Mouse (Mus musculus) forebrain, embryonic 16.5 days (tissue): ENCODE results near the gene Figla. TPM values are rescaled to one million over a fixed set of nuclear protein-coding genes. Genes with fewer than 3 reads are reported as not detected.

ENCODE experiments used
- ATAC-seq: fragments of 200-750 bp; cut with Nextera tagmentation; 2 replicates; pipeline ENCODE4 v1.8.0; 2017; ENCODE audit warnings: mild to moderate bottlenecking, moderate library complexity
- H3K27ac ChIP-seq: fragments of 300-500 bp; sonication (generic); 2 replicates; pipeline ENCODE4 v1.5.1; 2014; ENCODE audit warnings: low read length, control low read depth
- H3K27me3 ChIP-seq: fragments of 300-500 bp; sonication (generic); replicated peaks from 2 replicates; pipeline ENCODE4 v1.6.1; 2014; ENCODE audit warnings: low read length; ENCODE audit not compliant: control insufficient read depth, insufficient read depth
- H3K36me3 ChIP-seq: fragments of 300-500 bp; sonication (generic); 2 replicates; pipeline ENCODE4 v1.6.1; 2014; ENCODE audit not compliant: control insufficient read depth, insufficient read depth
- H3K4me1 ChIP-seq: fragments of 300-500 bp; sonication (generic); replicated peaks from 2 replicates; pipeline ENCODE4 v1.6.1; 2014; ENCODE audit warnings: low read length; ENCODE audit not compliant: control insufficient read depth, insufficient read depth
- H3K4me2 ChIP-seq: fragments of 300-500 bp; sonication (generic); 2 replicates; pipeline ENCODE4 v1.6.1; 2014; ENCODE audit warnings: mild to moderate bottlenecking, low read length, control low read depth
- H3K4me3 ChIP-seq: fragments of 300-500 bp; sonication (generic); replicated peaks from 2 replicates; pipeline ENCODE4 v1.5.1; 2014; ENCODE audit warnings: mild to moderate bottlenecking, low read length, control low read depth
- H3K9ac ChIP-seq: fragments of 300-500 bp; sonication (generic); replicated peaks from 2 replicates; pipeline ENCODE4 v1.6.1; 2014; ENCODE audit warnings: low read depth, low read length, control low read depth
- H3K9me3 ChIP-seq: fragments of 300-500 bp; sonication (generic); 2 replicates; pipeline ENCODE4 v1.6.1; 2016; ENCODE audit warnings: low read length; ENCODE audit not compliant: control insufficient read depth
- WGBS: fragments of 180-500 bp; shearing (Covaris S2); extraction: QIAGEN DNeasy Blood & Tissue Kit; methylation state at CpG from one replicate; pipeline ENCODE4 v1.1.7; 2014; 5-methylcytosine and 5-hydroxymethylcytosine counted together
- polyA plus RNA-seq: library from polyadenylated mRNA; unstranded; fragments of >200 nt; fragmentation: Nextera tagmentation; extraction: Ambion mirVana; gene quantifications from 2 replicates; pipeline ENCODE4 v1.2.1, GENCODE M21; 2015

Figla gene
- polyA plus RNA-seq, 1 experiment from 2014 or later: not detected

- no peak overlapping the region for H3K4me3 ChIP-seq
- no peaks in the 10 kb centered on the region for H3K27me3 ChIP-seq
- ATAC-seq: no peak
- H3K36me3 ChIP-seq: no peaks in the 10 kb centered on the region
- H3K4me2 ChIP-seq: no peak overlapping the region
- no peaks in the 10 kb centered on the region for H3K9me3 ChIP-seq
- H3K27ac ChIP-seq: no peak overlapping the region
- peaks cover 24% of the 10 kb centered on the region for H3K4me1 ChIP-seq
- no peak overlapping the region for H3K9ac ChIP-seq
- 88% methylated on average over 8 of the region's 8 CpGs for WGBS
These were observed 10.8 kb downstream of the Figla start for GRCm38 (mm10) chr6:86026632-86027292.

- 57% methylated on average over 2 of the region's 2 CpGs for WGBS
- H3K4me3 ChIP-seq: peak overlapping the region; percentile 53
- H3K27me3 ChIP-seq: no peaks in the 10 kb centered on the region
- H3K27ac ChIP-seq: peak overlapping the region; percentile 98
- no peaks in the 10 kb centered on the region for H3K36me3 ChIP-seq
- H3K4me1 ChIP-seq: peaks cover 37% of the 10 kb centered on the region
- no peaks in the 10 kb centered on the region for H3K9me3 ChIP-seq
- peak overlapping the region; percentile 81 for H3K9ac ChIP-seq
- ATAC-seq: peak; percentile 34
- H3K4me2 ChIP-seq: peak overlapping the region; percentile 77
These were observed 12.2 kb downstream of the Figla start for GRCm38 (mm10) chr6:86028150-86028549.

- Histone ChIP-seq H3K4me1 (peaks cover 38% of the 10 kb centered on the region), H3K36me3 (no peaks in the 10 kb centered on the region), H3K9ac (peak within 1 kb of the TSS; percentile 81), H3K27ac (peak within 1 kb of the TSS; percentile 98), H3K27me3 (no peaks in the 10 kb centered on the region), H3K4me3 (peak within 1 kb of the TSS; percentile 53), H3K4me2 (peak within 1 kb of the TSS; percentile 77), H3K9me3 (no peaks in the 10 kb centered on the region)
- peak; percentile 92 for ATAC-seq
- 0% methylated on average over 56 of the region's 56 CpGs for WGBS
These were observed 12.8 kb downstream of the Figla start, which contains the start of gene Add2 for GRCm38 (mm10) chr6:86028601-86029322. Gene Add2 (plus strand): TSS chr6:86028681.

GRCm38 (mm10) chr6:86029323-86029713 lies 13.3 kb downstream of the Figla start:
- Histone ChIP-seq H3K4me3 (peak overlapping the region; percentile 53), H3K9me3 (no peaks in the 10 kb centered on the region), H3K4me1 (peaks cover 38% of the 10 kb centered on the region), H3K4me2 (peak overlapping the region; percentile 77), H3K27me3 (no peaks in the 10 kb centered on the region), H3K27ac (peak overlapping the region; percentile 98), H3K36me3 (no peaks in the 10 kb centered on the region), H3K9ac (peak overlapping the region; percentile 81)
- WGBS: 5% methylated on average over 6 of the region's 6 CpGs
- no peak for ATAC-seq

GRCm38 (mm10) chr6:86031527-86031926 lies 15.6 kb downstream of the Figla start:
- 51% methylated on average over 2 of the region's 2 CpGs for WGBS

GRCm38 (mm10) chr6:86033635-86034034 lies 17.7 kb downstream of the Figla start:
- Histone ChIP-seq H3K4me2 (no peak overlapping the region), H3K4me3 (no peak overlapping the region), H3K4me1 (peaks cover 35% of the 10 kb centered on the region), H3K9me3 (no peaks in the 10 kb centered on the region), H3K9ac (no peak overlapping the region), H3K36me3 (no peaks in the 10 kb centered on the region), H3K27me3 (no peaks in the 10 kb centered on the region), H3K27ac (no peak overlapping the region)
- 83% methylated on average over 1 of the region's 1 CpGs for WGBS
- ATAC-seq: no peak

More at GRCm38 (mm10) chr6:86031527-86031926, 15.6 kb downstream of the Figla start:
- Histone ChIP-seq H3K4me2 (peak overlapping the region; percentile 77), H3K36me3 (no peaks in the 10 kb centered on the region), H3K4me1 (peaks cover 38% of the 10 kb centered on the region), H3K9me3 (no peaks in the 10 kb centered on the region), H3K27ac (peak overlapping the region; percentile 19; the same call in 1 of the 2 replicates), H3K27me3 (no peaks in the 10 kb centered on the region), H3K4me3 (peak overlapping the region; percentile 53), H3K9ac (peak overlapping the region; percentile 45)
- ATAC-seq: no peak

GRCm38 (mm10) chr6:86038901-86039300 lies 22.9 kb downstream of the Figla start:
- ATAC-seq: no peak
- WGBS: 55% methylated on average over 2 of the region's 2 CpGs
- H3K4me2 ChIP-seq: no peak overlapping the region
- no peaks in the 10 kb centered on the region for H3K9me3 ChIP-seq
- no peak overlapping the region for H3K4me3 ChIP-seq
- H3K27me3 ChIP-seq: no peaks in the 10 kb centered on the region
- H3K36me3 ChIP-seq: no peaks in the 10 kb centered on the region
- H3K4me1 ChIP-seq: peaks cover 23% of the 10 kb centered on the region
- no peak overlapping the region for H3K9ac ChIP-seq
- 0 out of 2 replicates have a peak overlapping the region, but pooled peaks have one; percentile 37 for H3K27ac ChIP-seq

GRCm38 (mm10) chr6:86040140-86040539 lies 24.2 kb downstream of the Figla start:
- Histone ChIP-seq H3K27ac (peak overlapping the region; percentile 17), H3K4me3 (no peak overlapping the region), H3K9ac (no peak overlapping the region), H3K9me3 (no peaks in the 10 kb centered on the region), H3K4me2 (no peak overlapping the region), H3K36me3 (no peaks in the 10 kb centered on the region), H3K27me3 (no peaks in the 10 kb centered on the region), H3K4me1 (peaks cover 23% of the 10 kb centered on the region)
- ATAC-seq: peak; percentile 76
- whole genome bisulfite sequencing: 43% methylated on average over 1 of the region's 1 CpGs

GRCm38 (mm10) chr6:86047510-86047909 lies 31.5 kb downstream of the Figla start:
- 94% methylated on average over 11 of the region's 11 CpGs for WGBS
- no peak overlapping the region for H3K4me2 ChIP-seq
- no peaks in the 10 kb centered on the region for H3K36me3 ChIP-seq
- H3K9ac ChIP-seq: no peak overlapping the region
- H3K27ac ChIP-seq: no peak overlapping the region
- peaks cover 23% of the 10 kb centered on the region for H3K4me1 ChIP-seq
- H3K27me3 ChIP-seq: no peaks in the 10 kb centered on the region
- H3K4me3 ChIP-seq: no peak overlapping the region
- H3K9me3 ChIP-seq: no peaks in the 10 kb centered on the region
- ATAC-seq: no peak
